Mouse (Mus musculus) stomach, postnatal 0 days (tissue): ENCODE measurements around the gene Dnajc25.

Experiments used
- CTCF ChIP-seq: IDR thresholded peaks from 2 replicates; pipeline ENCODE4 v1.5.1; 2016; ENCODE audit warnings: antibody characterized with exemption, low read depth, mild to moderate bottlenecking, moderate library complexity
- EP300 ChIP-seq: optimal IDR thresholded peaks from 2 replicates; pipeline ENCODE3; 2016; ENCODE audit warnings: antibody characterized with exemption

DNA sequence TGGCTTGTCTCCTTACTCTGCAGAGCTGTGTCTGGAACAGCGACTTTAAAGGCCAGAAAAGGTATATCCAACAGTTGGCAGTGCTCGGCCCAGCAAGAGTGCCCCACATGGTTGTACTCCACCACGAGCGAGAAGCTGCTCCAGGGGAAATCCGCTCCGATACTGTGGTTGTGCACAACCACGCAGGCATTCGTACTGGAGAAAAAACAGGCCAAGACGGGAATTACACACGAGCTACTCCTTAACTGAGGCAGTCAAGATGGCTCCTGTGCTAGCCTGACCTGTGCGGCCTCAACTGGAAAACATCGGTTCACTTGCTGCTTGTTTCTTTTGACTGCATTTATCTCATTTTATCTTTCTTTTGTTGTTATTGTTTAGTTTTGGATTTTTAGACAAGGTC lies 67.7 kb downstream of the Dnajc25 start:
- TF ChIP-seq CTCF: no peak
- no peak for TF ChIP-seq EP300
